Mouse (Mus musculus) embryonic stem cell, embryonic (primary cell): ENCODE measurements at regions not wholly inside any gene's neighbourhood (a gene's known extent, or its start where the extent isn't known, plus 50 kb on each side); places are given as distances from the start of the nearest gene placed in this dataset.

Experiments used
- CTCF ChIA-PET, 4 experiments: fragments of 300-600 bp in 2 of 4; fragments of 350-600 bp in 2 of 4; sonication (Branson Sonifier 250); formaldehyde crosslinking; loops; one replicate each; lab custom pipeline; 2022; ENCODE audit warnings: inconsistent platforms in 2 of 4; lab: Charles Lee
- POLR2A ChIA-PET, 4 experiments: fragments of 300-600 bp in 2 of 4; fragments of 350-600 bp in 2 of 4; sonication (Branson Sonifier 250); formaldehyde crosslinking; loops; one replicate each; lab custom pipeline; 2022; ENCODE audit warnings: antibody characterized with exemption in 4 of 4, inconsistent platforms in 1 of 4; lab: Charles Lee

GRCm38 (mm10) chr3:39220011-39220706 lies 333.4 kb downstream of the Fat4 start:
- ChIA-PET CTCF (interaction anchor here in 2 of 4 experiments (0.5 to 0.8 kb wide), 2 partner anchors 8 to 320 kb away, joined by 3 read pairs; no protein-coding TSS in a partner anchor), POLR2A (no interaction called here)

GRCm38 (mm10) chr3:39220707-39221034 lies 333.9 kb downstream of the Fat4 start:
- CTCF ChIA-PET, result interaction anchor here in 2 of 4 experiments (0.5 to 0.8 kb wide), 2 partner anchors 9 to 320 kb away, joined by 3 read pairs; no protein-coding TSS in a partner anchor
- POLR2A ChIA-PET, result no interaction called here

GRCm38 (mm10) chr3:39222059-39222458 lies 335.3 kb downstream of the Fat4 start:
- CTCF ChIA-PET, result no interaction called here

GRCm38 (mm10) chr3:39234921-39235320 lies 348.2 kb downstream of the Fat4 start:
- ChIA-PET POLR2A (no interaction called here), CTCF (no interaction called here)

More at GRCm38 (mm10) chr3:39222059-39222458, 335.3 kb downstream of the Fat4 start:
- POLR2A ChIA-PET, result no interaction called here

- CTCF ChIA-PET, result no interaction called here
- POLR2A ChIA-PET, result no interaction called here
Observed at GRCm38 (mm10) chr3:39248712-39249111, 362.0 kb downstream of the Fat4 start.

GRCm38 (mm10) chr3:39249224-39249892 lies 362.6 kb downstream of the Fat4 start:
- CTCF ChIA-PET, result no interaction called here
- POLR2A ChIA-PET, result no interaction called here

GRCm38 (mm10) chr3:39253076-39253475 lies 366.3 kb downstream of the Fat4 start:
- POLR2A ChIA-PET, result no interaction called here
- CTCF ChIA-PET, result no interaction called here

- CTCF ChIA-PET, result no interaction called here
- POLR2A ChIA-PET, result no interaction called here
Observed at GRCm38 (mm10) chr3:39264671-39265430, 378.1 kb downstream of the Fat4 start.

- POLR2A ChIA-PET, result no interaction called here
Observed at GRCm38 (mm10) chr3:39265606-39266005, 378.9 kb downstream of the Fat4 start.

GRCm38 (mm10) chr3:39269388-39269787 lies 382.6 kb downstream of the Fat4 start:
- POLR2A ChIA-PET, result no interaction called here
- CTCF ChIA-PET, result no interaction called here

More at GRCm38 (mm10) chr3:39265606-39266005, 378.9 kb downstream of the Fat4 start:
- CTCF ChIA-PET, result no interaction called here

GRCm38 (mm10) chr3:39272616-39273015 lies 385.9 kb downstream of the Fat4 start:
- CTCF ChIA-PET, result no interaction called here
- POLR2A ChIA-PET, result no interaction called here

- ChIA-PET POLR2A (interaction anchor here in 1 of 4 experiments (0.8 kb wide), 1 partner anchor 8 kb away, joined by 4 read pairs; no protein-coding TSS in a partner anchor), CTCF (no interaction called here)
Observed at GRCm38 (mm10) chr3:39276897-39277296, 390.2 kb downstream of the Fat4 start.

GRCm38 (mm10) chr3:39277310-39277709 lies 390.6 kb downstream of the Fat4 start:
- ChIA-PET CTCF (no interaction called here), POLR2A (interaction anchor here in 1 of 4 experiments (0.6 kb wide), 1 partner anchor 16 kb away, joined by 4 read pairs; no protein-coding TSS in a partner anchor)

- POLR2A ChIA-PET, result no interaction called here
- CTCF ChIA-PET, result no interaction called here
Observed at GRCm38 (mm10) chr3:39295255-39295654, 408.5 kb downstream of the Fat4 start.

GRCm38 (mm10) chr3:39296257-39296656 lies 409.5 kb downstream of the Fat4 start:
- POLR2A ChIA-PET, result no interaction called here
- CTCF ChIA-PET, result no interaction called here

GRCm38 (mm10) chr3:39309487-39309886 lies 422.7 kb downstream of the Fat4 start:
- ChIA-PET POLR2A (no interaction called here), CTCF (no interaction called here)

GRCm38 (mm10) chr3:39313563-39313962 lies 426.8 kb downstream of the Fat4 start:
- CTCF ChIA-PET, result no interaction called here

GRCm38 (mm10) chr3:39320851-39321250 lies 434.1 kb downstream of the Fat4 start:
- ChIA-PET POLR2A (no interaction called here), CTCF (no interaction called here)

More at GRCm38 (mm10) chr3:39313563-39313962, 426.8 kb downstream of the Fat4 start:
- POLR2A ChIA-PET, result no interaction called here

- POLR2A ChIA-PET, result no interaction called here
- CTCF ChIA-PET, result no interaction called here
Observed at GRCm38 (mm10) chr3:39322225-39322624, 435.5 kb downstream of the Fat4 start.
